Mouse (Mus musculus) brain, embryonic 14.5 days (tissue): ENCODE data around the gene Auts2.

Source experiments
- CTCF ChIP-seq: fragments of 200-500 bp; IDR thresholded peaks from 2 replicates; pipeline ENCODE4 v1.5.1; 2012; ENCODE audit warnings: inconsistent platforms, mild to moderate bottlenecking, moderate library complexity, borderline replicate concordance; ENCODE audit not compliant: insufficient read depth, insufficient read length; ENCODE audit errors: extremely low read depth
- POLR2A ChIP-seq: fragments of 200-500 bp; IDR thresholded peaks from 2 replicates; pipeline ENCODE4 v1.6.1; 2012; ENCODE audit warnings: mild to moderate bottlenecking, inconsistent platforms, borderline replicate concordance; ENCODE audit not compliant: poor library complexity, insufficient read depth, insufficient read length, severe bottlenecking; ENCODE audit errors: extremely low read depth

DNA sequence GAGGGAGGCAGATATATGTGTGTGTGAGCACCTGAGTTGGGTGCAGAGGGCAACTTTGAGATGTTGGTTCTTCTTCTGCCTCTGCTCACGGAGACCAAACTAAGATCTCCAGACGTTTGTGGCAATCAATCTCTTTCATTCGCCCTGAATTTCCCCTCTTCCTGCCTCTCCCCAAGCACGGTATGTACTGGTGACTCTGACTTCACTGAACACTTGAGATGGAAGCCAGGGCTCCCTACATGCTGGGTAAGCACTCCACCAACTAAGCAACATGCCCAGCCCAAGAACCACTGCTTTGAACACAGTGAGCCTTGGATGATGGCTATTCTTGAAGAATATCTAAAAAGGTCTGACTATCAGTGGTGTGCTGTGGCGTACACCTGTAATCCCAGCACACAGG lies 1032.5 kb downstream of the Auts2 start:
- TF ChIP-seq POLR2A = no peak
- TF ChIP-seq CTCF = no peak
